Mouse (Mus musculus) megakaryocyte, adult 5-6 weeks (primary cell): Measurements from ENCODE around the gene Ovch2. TPM values are rescaled to one million over a fixed set of nuclear protein-coding genes. Genes with fewer than 3 reads are reported as not detected.
"Not testable (repeated sequence)": the region's sequence is repeated elsewhere in the genome, so short reads cannot be mapped to it uniquely, and the experiment has no call there.

Source experiments
- ATAC-seq: 2 replicates; pipeline ENCODE4 v1.8.0; 2016; ENCODE audit warnings: mild to moderate bottlenecking, inconsistent platforms; ENCODE audit not compliant: poor library complexity, severe bottlenecking
- total RNA-seq, 2 experiments: library from RNA; stranded (forward) in 1 of 2; stranded (reverse) in 1 of 2; fragments of 153-499, 151-499 nt in 1 of 2; fragments of 221-1000, 200-1000 nt in 1 of 2; gene quantifications; 2 replicates each; pipeline versions ENCODE4 v1.2.3 to v1.2.4; 2015 to 2017

The Ovch2 gene
- total RNA-seq (2015) (not detected in 2 replicates), total RNA-seq (2017) (not detected in 2 replicates)

DNA sequence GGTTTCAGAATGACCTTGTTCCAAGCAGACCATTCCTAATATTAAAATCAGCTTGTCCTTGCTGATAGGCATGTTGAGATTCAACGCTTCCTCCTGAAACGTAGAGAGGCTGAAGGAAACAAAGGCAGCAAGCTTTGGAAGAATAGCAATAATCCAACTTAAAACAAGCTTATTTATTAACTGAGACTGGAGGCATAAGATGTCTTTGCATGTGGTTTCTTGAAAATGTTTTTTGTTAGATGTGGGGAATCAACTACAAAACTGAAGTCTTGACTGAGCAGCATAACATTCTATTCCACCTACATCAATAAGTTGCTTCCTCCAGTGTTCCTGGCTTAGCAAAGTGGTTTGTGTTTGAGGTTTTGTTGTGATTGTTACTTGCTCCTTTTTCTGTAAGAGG is at the start of gene Ovch2:
Gene Ovch2 (minus strand): TSS at position 101 of the 400 bp plus-strand sequence.
- no peak for ATAC-seq

DNA sequence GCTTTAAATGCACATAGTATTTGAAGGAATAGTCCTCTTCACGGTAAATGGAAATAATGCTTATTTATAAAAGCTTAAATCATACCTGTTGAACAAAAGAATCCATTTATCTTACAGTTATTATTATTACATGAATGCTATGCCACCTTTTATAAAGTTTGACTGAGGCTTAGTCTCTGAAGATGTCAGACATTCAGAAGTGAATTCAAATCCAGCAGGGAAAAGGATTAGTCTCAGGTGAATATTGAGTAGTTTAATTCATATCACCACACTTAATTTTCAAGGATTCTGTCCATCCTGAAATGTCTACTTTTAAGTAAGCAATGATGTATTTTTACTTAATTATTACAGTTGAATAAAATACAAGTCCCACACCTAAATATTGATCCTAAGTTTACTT is 46.4 kb upstream of the Ovch2 start, which contains the start of gene Olfr470:
Gene Olfr470 (minus strand): TSS at position 101 of the 400 bp plus-strand sequence.
- ATAC-seq, result not testable (repeated sequence)

DNA sequence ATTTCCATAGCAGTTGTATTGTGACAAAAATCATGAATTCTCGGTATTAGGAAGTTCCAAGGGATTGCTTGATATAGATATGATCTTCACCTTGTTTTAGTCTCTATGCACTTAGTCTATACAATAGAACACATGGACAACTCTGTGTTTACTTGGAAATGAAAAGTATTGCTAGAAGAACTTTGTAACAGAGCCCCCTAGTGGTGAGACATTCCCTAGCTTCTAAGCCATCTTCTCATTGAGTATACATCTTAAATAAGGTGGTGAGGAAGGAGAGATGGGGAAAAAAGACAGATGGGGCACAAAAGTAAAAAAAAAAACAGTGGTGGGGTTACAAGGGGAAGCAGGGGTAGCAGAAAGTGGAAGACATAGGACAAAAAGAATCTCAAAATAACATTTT is 40.7 kb upstream of the Ovch2 start:
- ATAC-seq, result peak; percentile 63

DNA sequence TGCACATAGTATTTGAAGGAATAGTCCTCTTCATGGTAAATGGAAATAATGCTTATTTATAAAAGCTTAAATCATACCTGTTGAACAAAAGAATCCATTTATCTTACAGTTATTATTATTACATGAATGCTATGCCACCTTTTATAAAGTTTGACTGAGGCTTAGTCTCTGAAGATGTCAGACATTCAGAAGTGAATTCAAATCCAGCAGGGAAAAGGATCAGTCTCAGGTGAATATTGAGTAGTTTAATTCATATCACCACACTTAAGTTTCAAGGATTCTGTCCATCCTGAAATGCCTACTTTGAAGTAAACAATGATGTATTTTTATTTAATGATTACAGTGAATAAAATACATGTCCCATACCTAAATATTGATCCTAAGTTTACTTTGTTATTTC is 24.4 kb upstream of the Ovch2 start, which contains the start of gene Olfr469:
Gene Olfr469 (minus strand): TSS at position 101 of the 400 bp plus-strand sequence.
- not testable (repeated sequence) for ATAC-seq

DNA sequence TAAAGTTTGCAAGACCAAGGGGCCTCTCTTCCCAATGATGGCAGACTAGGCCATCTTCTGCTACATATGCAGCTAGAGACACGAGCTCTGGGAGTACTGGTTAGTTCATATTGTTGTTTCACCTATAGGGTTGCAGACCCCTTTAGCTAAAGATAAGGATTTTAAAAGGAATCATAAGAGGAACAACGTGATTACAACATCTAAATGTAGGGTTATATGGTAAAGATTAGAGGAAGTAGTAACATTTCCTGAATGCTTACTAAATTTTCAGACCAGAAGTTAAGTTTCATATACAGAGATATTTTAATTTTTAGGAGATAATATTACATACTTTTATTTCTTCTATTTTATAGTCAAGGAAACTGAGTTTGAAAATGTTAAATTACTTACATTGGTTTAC is 22.9 kb upstream of the Ovch2 start:
- peak; percentile 76 for ATAC-seq

DNA sequence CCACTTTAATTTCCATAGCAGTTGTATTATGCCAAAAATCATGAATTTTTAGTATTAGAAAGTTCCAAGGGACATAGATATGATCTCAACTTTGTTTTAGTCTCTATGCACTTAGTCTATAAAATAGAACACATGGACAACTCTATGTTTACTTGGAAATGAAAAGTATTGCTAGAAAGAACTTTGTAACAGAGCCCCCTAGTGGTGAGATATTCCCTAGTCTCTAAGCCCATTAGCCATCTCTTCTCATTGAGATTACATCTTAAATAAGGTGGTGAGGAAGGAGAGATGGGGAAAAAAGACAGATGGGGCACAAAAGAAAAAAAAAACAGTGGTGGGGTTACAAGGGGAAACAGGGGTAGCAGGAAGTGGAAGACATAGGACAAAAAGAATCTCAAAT is 18.4 kb upstream of the Ovch2 start:
- ATAC-seq, result no peak; the same call in 1 of the 2 replicates

DNA sequence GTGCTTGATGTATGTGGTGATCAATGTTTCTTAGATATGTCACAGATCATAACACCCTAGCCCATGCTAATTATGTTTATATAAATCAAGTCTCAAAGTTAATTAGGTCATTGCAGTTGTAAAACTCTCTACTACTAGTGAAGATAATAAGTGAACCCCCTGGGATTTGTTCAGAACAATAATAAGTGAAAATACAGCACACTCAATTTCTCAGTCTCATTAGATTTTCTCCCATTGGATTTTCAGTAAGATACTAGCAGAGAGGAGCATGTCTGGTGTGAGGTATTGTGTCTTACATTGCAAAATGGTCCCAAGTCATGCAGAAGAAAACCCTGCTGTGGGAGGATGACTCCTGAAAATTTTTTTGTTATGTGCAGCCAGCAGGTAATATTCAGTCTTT is 11.0 kb upstream of the Ovch2 start, which contains the start of gene Olfr467:
Gene Olfr467 (plus strand): TSS at position 301 of the 400 bp plus-strand sequence.
- ATAC-seq, result no peak

DNA sequence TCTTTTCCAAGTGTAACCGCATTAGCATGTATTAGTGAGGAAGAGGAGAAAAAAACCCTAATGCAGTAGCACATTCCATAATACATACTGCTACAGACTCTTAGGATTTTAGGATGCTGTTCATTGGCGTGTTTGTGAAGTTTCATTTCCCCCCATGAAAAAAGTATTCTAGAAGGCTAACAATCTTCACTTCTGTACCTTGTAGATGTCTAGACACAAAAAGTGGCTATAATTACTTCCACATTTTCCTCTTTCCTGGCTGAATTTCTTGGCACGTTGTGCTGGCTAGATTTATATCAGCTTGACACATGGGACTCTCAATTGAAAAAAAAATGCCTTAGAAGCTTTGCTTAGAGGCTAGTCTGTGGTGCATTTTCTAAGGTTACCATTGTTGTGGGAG is 1.1 kb upstream of the Ovch2 start:
- ATAC-seq, result no peak

DNA sequence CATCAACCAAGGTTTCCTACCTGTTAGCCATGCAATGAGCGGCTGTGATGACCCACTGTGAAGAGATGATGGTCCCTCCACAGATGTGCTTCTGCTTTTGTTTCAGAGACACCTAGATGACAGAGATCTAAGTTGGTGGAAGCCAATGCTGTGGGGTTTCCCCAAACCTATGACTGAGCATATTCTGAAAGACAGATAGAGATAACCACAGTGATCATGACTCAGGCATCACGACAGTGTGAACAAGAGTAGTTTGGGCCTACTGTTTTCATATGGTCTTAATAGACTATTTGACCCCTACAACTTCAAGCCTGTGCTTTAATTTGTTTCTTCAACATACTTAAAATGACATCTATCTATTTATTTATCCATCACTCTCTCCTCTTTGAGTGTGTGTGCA is 4.5 kb downstream of the Ovch2 start:
- ATAC-seq, result no peak

DNA sequence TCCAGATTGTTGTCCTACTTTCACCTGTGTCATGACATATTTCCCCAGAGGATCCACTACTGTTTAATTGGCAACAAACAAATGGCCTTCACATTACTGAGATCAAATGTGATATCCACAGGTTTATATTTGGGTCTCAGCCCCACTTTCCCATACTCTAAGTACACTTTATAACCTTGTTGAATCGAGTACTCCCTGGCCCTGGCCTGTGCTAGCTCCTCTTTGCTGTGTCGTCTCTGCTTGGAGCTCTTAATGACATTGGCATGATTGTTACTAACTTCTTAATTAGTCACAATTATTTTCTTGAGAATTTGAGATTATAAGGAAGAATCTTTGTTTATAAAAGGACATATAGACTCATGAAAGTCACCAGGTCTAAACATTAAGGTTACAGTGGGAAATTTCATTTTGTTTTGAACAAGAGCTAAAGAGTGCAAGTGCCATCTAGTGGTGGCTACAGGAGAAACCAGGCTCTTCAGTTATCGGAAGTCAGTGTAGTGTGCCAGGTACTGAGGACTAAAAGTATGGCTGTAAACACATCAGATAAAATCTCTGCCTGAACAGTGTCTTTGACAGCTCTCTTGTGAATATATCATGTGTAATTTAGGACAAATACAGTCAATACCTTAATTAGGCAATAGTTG is 12.9 kb downstream of the Ovch2 start:
- ATAC-seq, result peak; percentile 59

DNA sequence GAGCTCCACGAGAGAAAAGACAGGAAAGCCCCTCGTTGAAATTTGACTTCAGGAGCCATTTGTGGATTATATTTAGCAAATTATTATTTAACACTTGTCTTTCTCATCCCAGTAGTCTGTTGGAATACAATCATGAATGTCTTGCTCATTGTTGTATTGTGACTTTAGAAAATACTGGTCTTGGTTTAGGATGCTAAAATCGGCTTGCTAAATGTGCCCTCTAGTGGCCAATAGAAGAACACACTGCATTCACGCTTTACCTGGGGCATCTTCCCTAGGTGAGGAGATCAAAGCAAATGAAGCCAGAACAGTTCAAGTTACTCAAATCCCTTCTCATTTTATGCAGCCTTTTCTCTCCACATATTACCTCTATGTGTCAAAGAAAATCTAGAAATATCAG is 21.4 kb downstream of the Ovch2 start:
- peak; percentile 52 for ATAC-seq

DNA sequence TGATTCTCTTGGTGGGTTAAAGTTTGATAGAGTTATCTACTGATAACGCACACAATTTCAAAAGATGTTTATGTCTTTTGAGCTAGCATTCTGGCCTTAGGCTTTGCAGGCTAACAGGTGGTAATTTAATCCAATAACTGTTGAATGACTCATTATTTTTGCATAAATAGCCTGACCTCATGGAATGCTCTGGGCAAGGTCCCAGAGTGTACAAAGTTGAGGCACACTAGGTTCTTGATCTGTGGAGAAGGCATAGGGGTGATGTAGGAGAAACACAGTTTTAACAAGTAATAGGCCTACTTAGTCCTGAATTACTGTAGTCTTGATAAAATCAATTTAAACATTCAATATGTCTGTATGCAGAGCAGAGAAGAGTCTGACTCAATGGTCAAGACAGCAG is 22.8 kb downstream of the Ovch2 start:
- ATAC-seq, result no peak

DNA sequence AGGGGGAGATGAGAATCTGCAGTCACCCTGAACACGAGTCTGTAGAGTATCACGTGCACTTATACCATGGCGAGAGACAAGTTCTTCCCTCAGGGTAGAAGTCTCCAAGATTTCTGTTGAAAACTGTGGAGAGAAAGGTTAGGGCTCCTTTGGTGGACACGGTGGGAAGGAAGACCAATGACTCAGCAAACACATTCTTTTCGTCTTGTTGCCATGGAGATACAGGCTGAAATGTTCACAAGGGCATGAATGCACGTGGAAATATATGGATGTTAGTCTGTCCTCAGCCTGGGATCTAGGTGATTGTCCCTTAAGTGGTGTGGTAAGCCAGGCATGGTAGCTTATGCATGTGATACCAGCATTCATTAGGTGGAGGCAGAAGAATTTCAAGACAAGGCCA is 30.2 kb downstream of the Ovch2 start:
- ATAC-seq, result no peak

DNA sequence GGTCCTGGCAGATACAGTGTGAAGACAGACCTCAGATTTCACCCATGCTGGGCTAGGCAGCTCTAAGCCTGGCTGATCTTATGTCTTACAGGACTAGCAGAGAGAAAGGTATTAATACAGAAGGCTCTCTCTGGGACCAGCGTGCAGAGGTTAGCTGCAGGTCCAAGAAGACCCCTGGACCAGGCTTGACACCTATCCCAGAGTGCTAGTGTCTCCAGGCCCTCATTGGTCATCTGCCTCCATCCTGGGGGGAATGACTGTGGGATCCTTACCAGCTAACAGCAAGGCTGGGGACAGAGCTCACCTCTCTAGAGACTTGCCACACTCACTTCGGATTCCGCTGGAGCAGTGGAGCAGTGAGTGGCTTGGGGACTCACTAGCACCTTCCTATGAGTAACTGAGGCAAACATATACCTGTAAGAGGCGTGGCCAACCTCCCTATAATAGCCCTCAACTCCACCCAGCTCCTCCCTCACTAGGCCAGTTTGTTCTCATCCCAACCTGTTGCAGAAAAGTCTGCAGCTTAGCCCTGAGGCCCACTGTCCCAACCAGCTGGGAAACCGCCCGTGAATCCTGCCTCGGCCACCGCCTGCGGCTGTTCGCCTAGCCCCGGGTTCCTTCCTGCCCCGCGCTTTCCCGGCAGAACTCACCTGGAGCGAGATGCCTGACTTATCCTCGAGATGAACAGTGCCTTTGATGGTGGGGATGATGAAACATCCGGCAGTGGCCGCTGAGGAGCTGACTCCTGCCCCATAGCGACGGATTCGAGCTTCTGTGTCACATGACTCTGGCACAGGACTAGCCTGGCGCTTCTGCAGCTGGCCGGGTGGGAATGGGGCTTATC is 43.5 kb downstream of the Ovch2 start, which contains the start of gene Cyb5r2:
Gene Cyb5r2 (minus strand): TSS at position 725 of the 844 bp plus-strand sequence.
- 0 out of 2 replicates have a peak, but pooled peaks have one; percentile 35 for ATAC-seq

DNA sequence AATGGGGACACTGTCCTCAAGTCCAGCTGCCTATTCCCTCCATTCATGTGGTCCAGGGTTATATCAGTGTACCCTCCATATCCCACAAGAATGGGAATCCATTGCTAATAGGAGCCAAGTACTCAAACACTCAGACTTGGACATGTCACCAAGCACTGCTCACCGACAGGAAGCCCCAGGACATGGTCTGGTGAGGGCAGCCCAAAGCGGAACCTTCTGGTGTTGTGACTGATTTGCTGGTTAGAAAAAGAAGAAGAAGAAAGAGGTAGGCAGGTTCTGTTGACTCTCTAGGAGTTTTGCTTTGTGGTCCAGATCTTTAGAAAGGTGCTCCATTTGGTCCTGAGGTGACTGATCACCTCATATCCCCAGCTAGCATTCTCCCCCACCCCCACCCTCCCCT is 44.3 kb downstream of the Ovch2 start:
- ATAC-seq, result no peak

DNA sequence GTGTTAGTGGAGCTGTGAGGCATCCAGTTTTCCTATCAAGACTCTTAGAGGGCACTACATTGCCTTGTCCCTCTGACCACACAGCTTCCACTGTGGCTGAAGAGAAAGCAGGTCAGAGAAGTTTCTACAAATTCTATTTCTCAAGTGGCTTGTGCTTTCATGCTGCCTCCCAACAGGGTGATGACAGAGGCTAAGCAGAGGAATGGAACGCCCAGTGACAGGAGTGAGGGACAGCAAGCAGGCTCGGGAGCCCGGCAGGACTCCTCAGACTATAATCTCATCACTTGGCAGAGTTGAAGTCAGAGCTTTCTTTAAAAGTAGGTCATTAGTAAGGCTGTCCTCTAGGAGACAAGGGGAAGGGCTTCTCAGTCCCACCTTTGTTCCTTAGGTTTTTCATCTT is 45.1 kb downstream of the Ovch2 start:
- no peak for ATAC-seq

DNA sequence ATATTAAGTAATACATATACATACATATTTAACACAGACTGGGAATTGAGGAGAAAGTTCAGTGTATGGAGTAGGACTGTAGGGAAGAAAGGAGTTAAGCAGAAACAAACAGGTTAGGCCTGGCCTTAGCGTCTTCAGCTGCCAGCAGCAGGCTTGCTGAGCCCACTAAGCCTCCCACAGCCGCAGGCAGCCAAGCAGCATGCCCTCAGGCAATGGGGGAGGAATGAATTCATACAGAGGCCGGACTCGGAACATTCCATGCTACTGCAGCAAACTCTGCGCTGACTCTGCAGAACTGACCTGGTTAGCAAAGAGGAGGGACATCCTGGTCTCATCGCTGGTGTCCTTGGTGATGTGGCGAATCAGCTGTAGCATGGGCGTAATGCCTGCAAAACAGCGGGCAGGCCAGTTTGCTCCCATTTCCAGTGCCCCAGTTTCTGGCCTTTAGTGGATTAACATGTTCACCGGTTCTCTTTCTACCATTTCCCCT is 48.9 kb downstream of the Ovch2 start:
- ATAC-seq, result no peak

DNA sequence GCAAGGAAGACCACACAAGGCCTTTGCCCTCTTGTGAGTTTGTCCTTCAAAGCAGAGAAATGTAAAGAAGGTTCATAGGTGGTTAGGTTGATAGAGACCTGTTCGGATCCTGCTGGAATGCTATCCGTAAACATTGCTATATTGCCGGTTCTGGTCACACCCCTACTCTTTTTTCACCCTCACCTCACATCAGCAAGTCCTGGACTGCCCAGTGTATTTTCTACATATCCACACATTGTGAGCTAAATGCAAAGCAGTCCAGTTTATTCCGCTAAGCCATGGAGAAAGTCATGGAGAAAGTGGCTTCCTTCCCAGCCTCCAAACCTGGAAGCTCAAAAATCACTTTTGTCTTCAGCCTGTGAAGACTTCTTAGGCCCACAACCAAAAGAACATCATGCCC is 51.3 kb downstream of the Ovch2 start:
- ATAC-seq, result no peak

DNA sequence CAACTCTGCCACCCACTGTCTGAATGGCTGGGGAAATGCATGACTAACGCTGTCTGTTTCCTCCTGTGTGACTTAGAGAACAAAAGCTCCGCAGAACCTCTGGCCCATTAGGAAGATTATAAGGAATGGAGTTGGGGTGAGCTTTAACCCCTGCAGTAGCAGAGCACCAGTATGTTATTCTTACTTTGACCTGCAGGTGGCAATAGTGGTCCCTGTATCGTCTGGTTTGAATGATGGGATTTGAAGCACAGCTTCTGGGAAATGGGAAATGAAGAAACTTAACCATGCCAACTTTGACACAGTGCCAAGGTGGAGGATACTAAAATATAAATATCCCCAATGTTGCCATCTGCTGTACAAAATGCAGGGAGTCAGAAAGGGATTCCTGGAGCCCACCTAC is 51.7 kb downstream of the Ovch2 start:
- peak; percentile 65 for ATAC-seq

DNA sequence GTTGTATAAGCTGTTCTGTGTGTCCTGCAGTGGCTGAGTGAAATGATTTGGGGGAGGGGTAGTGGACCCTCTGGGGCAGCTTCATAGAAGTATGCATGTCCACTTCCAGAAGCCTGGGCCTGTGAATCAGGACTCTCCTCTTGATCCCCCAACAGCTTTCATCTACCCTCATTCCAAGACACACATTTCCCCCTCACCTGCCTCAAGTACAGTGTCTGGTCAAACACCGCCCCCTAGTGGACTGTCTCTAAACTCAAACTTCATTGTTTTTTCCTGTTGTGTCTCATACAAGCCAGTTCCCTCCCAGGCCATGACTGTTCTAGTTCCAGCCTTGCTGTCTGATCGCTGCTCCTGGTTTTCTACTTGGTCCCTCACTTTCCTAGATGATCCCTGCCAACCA is 53.1 kb downstream of the Ovch2 start:
- peak; percentile 67 for ATAC-seq

DNA sequence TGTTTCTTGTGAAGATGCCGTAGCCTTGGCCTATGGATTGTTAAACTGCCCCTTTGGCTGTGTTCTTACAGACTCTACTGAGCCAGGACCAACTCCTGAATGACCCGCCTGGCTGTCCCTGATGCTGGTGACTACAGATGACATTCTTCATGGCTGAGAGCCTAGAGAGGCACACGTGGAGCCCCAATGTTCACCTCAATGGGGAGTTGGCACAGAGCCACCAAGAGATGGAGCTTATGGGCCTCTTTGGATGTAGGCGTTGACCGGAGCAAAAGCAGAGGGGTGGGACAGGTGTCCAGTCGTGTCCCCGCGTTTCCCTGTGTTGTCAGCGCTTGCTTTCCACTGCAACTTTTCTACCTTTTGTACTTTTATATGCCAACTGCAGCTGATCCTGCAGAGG is 53.5 kb downstream of the Ovch2 start:
- no peak for ATAC-seq

DNA sequence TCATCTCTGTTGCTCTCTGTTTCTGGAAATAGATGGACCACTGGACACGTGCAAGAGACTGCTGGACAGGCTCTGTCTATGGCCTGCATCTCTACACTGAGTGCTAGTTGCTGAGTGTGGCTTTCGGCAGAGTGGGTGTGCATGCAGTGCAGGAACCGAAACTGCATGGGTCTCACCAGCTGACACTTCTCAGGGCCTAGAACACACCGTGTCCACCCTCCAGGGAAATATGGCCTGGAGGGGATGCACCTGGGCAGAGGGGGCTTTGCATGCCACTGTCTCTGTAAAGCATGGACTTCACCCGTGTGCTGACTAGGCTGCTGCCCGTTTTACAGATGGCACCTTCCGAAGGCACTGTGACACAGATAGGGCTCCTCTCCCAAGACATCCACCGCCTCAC is 55.0 kb downstream of the Ovch2 start:
- no peak for ATAC-seq
